Mouse (Mus musculus): ENCODE measurements around the gene Alkbh6. TPM values are rescaled to one million over a fixed set of nuclear protein-coding genes. Genes with fewer than 3 reads are reported as not detected.

Alkbh6 gene
- total RNA-seq, 2 experiments from 2014 or later = 47.1 to 55.1 TPM

DNA sequence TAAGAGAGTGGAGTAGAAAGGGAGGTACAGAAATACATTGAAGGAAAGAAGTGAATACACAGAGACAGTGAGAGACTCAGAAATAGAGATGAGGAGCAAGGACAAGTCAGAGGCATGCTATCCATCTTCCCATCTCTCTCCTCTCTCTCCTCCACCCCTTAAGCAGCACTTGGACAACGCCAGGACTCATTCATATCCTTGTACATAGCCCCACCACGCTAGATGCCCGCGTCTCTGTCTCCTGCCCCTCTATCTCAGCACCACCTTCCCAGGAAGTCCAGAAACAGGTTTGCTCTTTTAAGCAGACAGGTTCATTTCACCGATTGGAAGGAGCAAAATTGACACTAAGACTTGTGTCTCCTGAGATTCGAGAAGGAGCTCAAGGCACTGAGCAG lies 54.8 kb downstream of the Alkbh6 start:
- DNase-seq (ENCODE audit: extremely low spot score in 1 of 2, low spot score in 1 of 2) = no peak

Other genes starting within 250 kb of the Alkbh6 start
- gene Zfp82, start 235.8 kb upstream of the Alkbh6 start, total RNA-seq (2021) = 1 to 10 TPM; 1.9 to 5.0 TPM
- gene Gm26920, start 218.3 kb upstream of the Alkbh6 start, total RNA-seq (2021) = 1 to 10 TPM in 1 of 2 experiments, not detected in 1; 2.0 TPM
- 1 to 10 TPM; 5.3 to 7.1 TPM for gene Zfp566, start 218.2 kb upstream of the Alkbh6 start, total RNA-seq (2021)
- gene Zfp260, start 213.9 kb upstream of the Alkbh6 start, total RNA-seq (2021) = 10 to 100 TPM; 64.8 to 89.9 TPM
- 10 to 100 TPM; 30.4 to 31.5 TPM for gene Zfp382, start 186.8 kb upstream of the Alkbh6 start, total RNA-seq (2021)
- 10 to 100 TPM; 49.2 to 50.2 TPM for gene Zfp146, start 139.0 kb upstream of the Alkbh6 start, total RNA-seq (2021)
- 1 to 10 TPM; 2.8 to 5.0 TPM for gene Cox7a1, start 124.6 kb upstream of the Alkbh6 start, total RNA-seq (2021)
- 100 to 1,000 TPM; 206 to 218 TPM for gene Capns1, start 109.9 kb upstream of the Alkbh6 start, total RNA-seq (2021)
- 10 to 100 TPM; 60.0 to 64.5 TPM for gene Polr2i, start 76.8 kb upstream of the Alkbh6 start, total RNA-seq (2021)
- gene Tbcb, start 76.4 kb upstream of the Alkbh6 start, total RNA-seq (2021) = 100 to 1,000 TPM; 115 to 136 TPM
- gene Ovol3, start 73.0 kb upstream of the Alkbh6 start, total RNA-seq (2021) = not detected
- gene Thap8, start 28.6 kb upstream of the Alkbh6 start, total RNA-seq (2021) = under 1 TPM; 0.22 to 0.73 TPM
- 1 to 10 TPM; 1.4 to 1.7 TPM for gene Wdr62, start 28.3 kb upstream of the Alkbh6 start, total RNA-seq (2021)
- 100 to 1,000 TPM; 437 to 515 TPM for gene Clip3, start 17.0 kb upstream of the Alkbh6 start, total RNA-seq (2021)
- gene Syne4, start 6.1 kb downstream of the Alkbh6 start, total RNA-seq (2021) = 10 to 100 TPM in 1 of 2 experiments, 1 to 10 TPM in 1; 6.4 to 13.1 TPM
- under 1 TPM; 0.15 to 0.75 TPM for gene E130208F15Rik, start 13.0 kb downstream of the Alkbh6 start, total RNA-seq (2021)
- gene Sdhaf1, start 15.2 kb downstream of the Alkbh6 start, total RNA-seq (2021) = 1 to 10 TPM; 7.8 to 7.9 TPM
- gene Lrfn3, start 54.1 kb downstream of the Alkbh6 start, total RNA-seq (2021) = 10 to 100 TPM; 33.6 to 34.7 TPM
- 10 to 100 TPM; 28.8 to 31.4 TPM for gene Tyrobp, start 105.0 kb downstream of the Alkbh6 start, total RNA-seq (2021)
- gene Hcst, start 111.1 kb downstream of the Alkbh6 start, total RNA-seq (2021) = 1 to 10 TPM in 1 of 2 experiments, under 1 TPM in 1; 0.98 to 1.0 TPM
- gene Nfkbid, start 113.0 kb downstream of the Alkbh6 start, total RNA-seq (2021) = 1 to 10 TPM; 2.9 to 3.0 TPM
- gene Aplp1, start 136.8 kb downstream of the Alkbh6 start, total RNA-seq (2021) = 1,000 to 10,000 TPM; 1,227 to 1,377 TPM
- 10 to 100 TPM; 15.3 to 16.4 TPM for gene Kirrel2, start 149.0 kb downstream of the Alkbh6 start, total RNA-seq (2021)
- gene Nphs1, start 149.6 kb downstream of the Alkbh6 start, total RNA-seq (2021) = 1 to 10 TPM; 1.8 to 2.2 TPM
- not detected for gene Prodh2, start 184.9 kb downstream of the Alkbh6 start, total RNA-seq (2021)
- 100 to 1,000 TPM; 103 to 132 TPM for gene Arhgap33, start 226.3 kb downstream of the Alkbh6 start, total RNA-seq (2021)
- 1 to 10 TPM; 3.4 to 4.3 TPM for gene Hspb6, start 243.5 kb downstream of the Alkbh6 start, total RNA-seq (2021)
- gene Proser3, start 243.6 kb downstream of the Alkbh6 start, total RNA-seq (2021) = 1 to 10 TPM; 3.5 to 3.6 TPM